Mouse (Mus musculus) stomach, postnatal 0 days (tissue): ENCODE measurements around the gene Mc1r.

Experiments used
- CTCF ChIP-seq: IDR thresholded peaks from 2 replicates; pipeline ENCODE4 v1.5.1; 2016; ENCODE audit warnings: antibody characterized with exemption, low read depth, mild to moderate bottlenecking, moderate library complexity
- EP300 ChIP-seq: optimal IDR thresholded peaks from 2 replicates; pipeline ENCODE3; 2016; ENCODE audit warnings: antibody characterized with exemption

- no peak for TF ChIP-seq EP300
- TF ChIP-seq CTCF = no peak
Observed at GRCm38 (mm10) chr8:123452149-123452548, 45.2 kb downstream of the Mc1r start.
